Mouse (Mus musculus): ENCODE measurements around the gene Rsbn1. TPM values are rescaled to one million over a fixed set of nuclear protein-coding genes. Genes with fewer than 3 reads are reported as not detected.
A peak's percentile ranks its signal among the peaks of the same experiment; 100 is the strongest.

Gene Rsbn1
- polyA plus RNA-seq, 1 experiment from 2014 or later, result 24.0 TPM

DNA sequence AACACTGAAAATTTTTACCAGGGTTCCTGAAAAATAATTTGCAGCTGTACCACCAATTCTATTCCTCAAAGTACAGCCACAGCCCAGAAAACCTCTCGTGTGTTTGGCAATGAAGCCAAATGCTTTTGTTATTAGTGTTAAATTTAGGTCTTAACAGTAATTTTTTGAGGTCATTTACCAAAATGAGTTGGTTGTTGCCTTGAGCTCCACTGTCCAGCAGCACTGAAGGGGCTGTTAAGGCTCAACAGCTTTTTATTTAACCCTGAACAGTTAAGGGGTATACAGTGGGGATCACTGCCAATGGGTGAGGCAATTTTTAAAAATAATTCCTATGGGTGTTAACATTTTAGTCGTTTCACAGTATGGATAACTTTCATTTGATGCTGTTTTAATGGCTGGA, 53.3 kb downstream of the Rsbn1 start:
- H3K27me3 ChIP-seq (replicated peaks), result no peaks in the 10 kb centered on the region
- H3K4me2 ChIP-seq (replicated peaks), result peak overlapping the region; percentile 82
- H3K9me3 ChIP-seq, result no peaks in the 10 kb centered on the region
- H3K27ac ChIP-seq, result peak overlapping the region; percentile 98; the same call in 1 of the 2 replicates
- H3K4me1 ChIP-seq, result peaks cover 12% of the 10 kb centered on the region
- H3K36me3 ChIP-seq, result peaks cover 14% of the 10 kb centered on the region
- H3K9ac ChIP-seq, result peak overlapping the region; percentile 92
- no peak for ATAC-seq (ENCODE audit: low FRiP score, low read depth)
- 29% methylated on average over 2 of the region's 2 CpGs for WGBS
- peak overlapping the region; percentile 82 for H3K4me3 ChIP-seq

DNA sequence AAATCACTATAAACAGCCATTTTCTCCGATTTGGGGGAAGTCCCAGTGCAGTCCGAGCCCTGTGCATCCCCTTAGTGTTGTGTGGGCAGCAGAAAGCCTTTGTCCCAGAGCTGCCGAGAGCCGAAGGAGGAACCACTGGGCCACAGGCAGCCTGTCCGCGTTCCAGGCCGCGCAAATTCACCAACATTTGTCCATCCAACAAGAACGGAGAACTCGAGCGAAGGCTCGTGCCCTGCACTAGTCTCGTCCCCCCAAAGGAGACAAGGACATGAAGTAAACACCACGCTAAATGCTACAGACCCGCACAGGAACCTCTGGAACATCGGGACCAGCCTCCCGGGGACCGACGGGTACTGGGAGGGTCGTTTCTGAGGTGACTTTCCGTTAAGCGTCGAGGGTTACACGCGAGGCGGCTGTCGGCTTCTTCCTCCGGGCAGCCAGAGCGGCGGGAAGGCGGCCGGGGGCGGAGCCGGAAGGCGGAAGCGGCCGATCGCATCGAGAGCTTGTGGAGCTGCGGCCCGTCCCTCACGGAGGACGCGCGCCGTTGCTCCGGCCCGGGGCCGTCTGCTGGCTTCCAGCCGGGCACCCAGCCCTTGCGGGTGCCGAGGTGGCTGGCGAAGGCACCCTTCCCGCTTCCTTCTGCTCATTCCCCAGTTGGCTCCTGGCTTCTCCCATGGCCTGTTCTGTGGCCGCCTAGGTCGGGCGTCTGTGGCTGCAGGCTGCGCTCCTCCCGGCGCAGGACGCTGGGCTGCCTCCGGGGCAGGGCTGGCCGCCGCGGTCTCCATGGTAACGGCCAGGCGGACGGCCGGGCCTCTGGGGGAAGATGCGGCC, 54.2 kb downstream of the Rsbn1 start, which contains the start of gene Phtf1:
Gene Phtf1 (plus strand): TSS at position 250 of the 831 bp plus-strand sequence.
- WGBS, result under 1% methylated on average over 70 of the region's 70 CpGs
- peak within 1 kb of the TSS; percentile 92 for H3K9ac ChIP-seq
- peaks cover 12% of the 10 kb centered on the region for H3K4me1 ChIP-seq
- H3K27ac ChIP-seq, result peak within 1 kb of the TSS; percentile 98
- peak within 1 kb of the TSS; percentile 82 for H3K4me2 ChIP-seq (replicated peaks)
- peaks cover 11% of the 10 kb centered on the region for H3K36me3 ChIP-seq
- no peaks in the 10 kb centered on the region for H3K27me3 ChIP-seq (replicated peaks)
- peak; percentile 97 for ATAC-seq (ENCODE audit: low FRiP score, low read depth)
- H3K4me3 ChIP-seq, result peak within 1 kb of the TSS; percentile 82
- no peaks in the 10 kb centered on the region for H3K9me3 ChIP-seq

DNA sequence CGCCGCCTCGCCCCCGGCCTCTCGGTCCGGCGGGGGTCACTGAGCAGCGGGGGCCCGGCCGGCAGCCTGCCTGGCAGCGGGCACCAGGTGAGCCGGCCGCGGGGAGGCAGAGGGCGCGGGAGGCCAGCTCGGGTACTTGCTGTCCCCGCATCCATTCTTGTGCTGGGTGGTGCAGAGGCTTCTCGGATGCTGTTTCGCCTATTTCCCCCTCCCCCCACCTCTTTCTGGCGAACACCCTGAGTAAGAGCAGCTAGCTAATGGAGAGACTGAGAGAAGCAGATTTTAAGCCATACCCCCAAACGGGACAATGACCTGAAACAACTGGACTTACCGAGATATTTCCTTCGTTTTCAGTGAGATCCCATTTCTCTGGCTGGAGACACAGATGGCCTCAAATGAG, 54.8 kb downstream of the Rsbn1 start:
- Histone ChIP-seq H3K36me3 (peaks cover 11% of the 10 kb centered on the region), H3K27me3 (replicated peaks) (no peaks in the 10 kb centered on the region), H3K4me2 (replicated peaks) (peak overlapping the region; percentile 82), H3K4me1 (peaks cover 12% of the 10 kb centered on the region), H3K27ac (peak overlapping the region; percentile 98), H3K4me3 (peak overlapping the region; percentile 82), H3K9me3 (no peaks in the 10 kb centered on the region), H3K9ac (peak overlapping the region; percentile 92)
- WGBS, result under 1% methylated on average over 24 of the region's 24 CpGs
- ATAC-seq (ENCODE audit: low FRiP score, low read depth), result peak; percentile 84

DNA sequence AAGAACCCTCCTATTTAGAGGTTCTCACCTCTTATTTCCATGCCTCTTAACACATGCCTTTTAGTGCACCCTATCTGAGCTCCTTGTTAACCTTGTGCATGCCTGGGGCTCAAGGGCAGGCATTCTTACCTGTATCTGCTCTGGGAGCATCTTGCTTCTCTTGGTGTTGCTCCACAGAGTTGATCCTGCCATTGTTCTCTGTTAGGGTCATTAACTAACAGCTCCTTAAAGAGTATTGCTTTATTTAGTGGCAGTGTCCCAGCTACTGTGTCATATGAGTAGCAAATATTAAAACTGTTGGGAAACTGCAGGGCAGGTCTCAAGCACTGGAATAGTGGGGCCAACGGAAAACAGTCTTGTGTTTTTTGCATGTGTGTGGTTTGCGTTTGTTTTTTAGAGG, 57.2 kb downstream of the Rsbn1 start:
- ATAC-seq (ENCODE audit: low FRiP score, low read depth), result no peak
- peaks cover 11% of the 10 kb centered on the region for H3K36me3 ChIP-seq
- peaks cover 12% of the 10 kb centered on the region for H3K4me1 ChIP-seq
- no peaks in the 10 kb centered on the region for H3K27me3 ChIP-seq (replicated peaks)
- H3K4me2 ChIP-seq (replicated peaks), result no peak overlapping the region
- no peak overlapping the region for H3K27ac ChIP-seq
- no peak overlapping the region for H3K4me3 ChIP-seq
- H3K9me3 ChIP-seq, result no peaks in the 10 kb centered on the region
- H3K9ac ChIP-seq, result no peak overlapping the region
- 97% methylated on average over 2 of the region's 2 CpGs for WGBS

DNA sequence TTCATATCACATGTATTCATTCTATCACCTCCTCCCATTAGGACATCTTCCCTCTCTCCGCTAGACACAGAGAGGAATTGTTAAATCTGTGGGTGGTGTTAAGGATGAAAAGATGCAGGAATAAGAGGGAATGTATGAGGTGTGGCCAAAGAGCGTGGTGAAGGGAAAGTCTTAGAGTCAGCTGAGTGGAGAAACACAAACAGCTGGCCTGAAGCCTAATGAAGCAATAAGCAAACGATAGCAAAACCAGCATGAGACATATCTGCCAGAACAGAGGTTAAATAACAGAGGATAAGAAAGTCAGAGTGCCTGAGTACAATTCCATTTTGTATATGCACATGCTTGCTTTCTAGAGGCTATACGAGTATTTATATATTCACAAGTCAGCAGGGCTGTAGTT, 70.6 kb downstream of the Rsbn1 start:
- WGBS, result 82% methylated on average over 4 of the region's 4 CpGs
- peaks cover 47% of the 10 kb centered on the region for H3K36me3 ChIP-seq

DNA sequence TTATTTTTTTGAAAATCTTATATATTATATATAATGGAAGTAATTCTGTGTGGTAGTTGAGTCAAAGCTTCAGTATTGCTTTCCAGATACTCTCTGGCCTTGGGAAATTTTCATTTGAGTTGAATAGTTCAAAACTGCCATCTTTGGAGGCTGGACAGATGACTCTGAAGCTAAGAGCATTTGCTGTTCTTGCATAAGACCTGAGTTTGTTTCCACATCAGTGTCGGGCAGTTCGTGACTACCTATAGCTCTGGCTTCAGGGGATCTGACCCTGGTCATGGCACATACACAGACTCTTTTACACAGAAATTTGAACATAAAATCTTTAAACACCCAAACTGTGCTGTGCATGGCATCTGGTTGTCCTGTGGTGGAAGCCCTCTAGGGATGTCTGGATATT, 71.3 kb downstream of the Rsbn1 start:
- 96% methylated on average over 2 of the region's 2 CpGs for WGBS
- no peak for ATAC-seq (ENCODE audit: low FRiP score, low read depth)
- H3K9ac ChIP-seq, result no peak overlapping the region
- no peaks in the 10 kb centered on the region for H3K4me1 ChIP-seq
- H3K9me3 ChIP-seq, result no peaks in the 10 kb centered on the region
- H3K4me3 ChIP-seq, result no peak overlapping the region
- no peaks in the 10 kb centered on the region for H3K27me3 ChIP-seq (replicated peaks)
- no peak overlapping the region for H3K4me2 ChIP-seq (replicated peaks)
- H3K36me3 ChIP-seq, result peaks cover 52% of the 10 kb centered on the region
- no peak overlapping the region for H3K27ac ChIP-seq

More for the DNA sequence above, 70.6 kb downstream of the Rsbn1 start:
- Histone ChIP-seq H3K4me3 (no peak overlapping the region), H3K4me1 (no peaks in the 10 kb centered on the region), H3K4me2 (replicated peaks) (no peak overlapping the region), H3K27ac (no peak overlapping the region), H3K9ac (no peak overlapping the region), H3K27me3 (replicated peaks) (no peaks in the 10 kb centered on the region), H3K9me3 (no peaks in the 10 kb centered on the region)
- no peak for ATAC-seq (ENCODE audit: low FRiP score, low read depth)

DNA sequence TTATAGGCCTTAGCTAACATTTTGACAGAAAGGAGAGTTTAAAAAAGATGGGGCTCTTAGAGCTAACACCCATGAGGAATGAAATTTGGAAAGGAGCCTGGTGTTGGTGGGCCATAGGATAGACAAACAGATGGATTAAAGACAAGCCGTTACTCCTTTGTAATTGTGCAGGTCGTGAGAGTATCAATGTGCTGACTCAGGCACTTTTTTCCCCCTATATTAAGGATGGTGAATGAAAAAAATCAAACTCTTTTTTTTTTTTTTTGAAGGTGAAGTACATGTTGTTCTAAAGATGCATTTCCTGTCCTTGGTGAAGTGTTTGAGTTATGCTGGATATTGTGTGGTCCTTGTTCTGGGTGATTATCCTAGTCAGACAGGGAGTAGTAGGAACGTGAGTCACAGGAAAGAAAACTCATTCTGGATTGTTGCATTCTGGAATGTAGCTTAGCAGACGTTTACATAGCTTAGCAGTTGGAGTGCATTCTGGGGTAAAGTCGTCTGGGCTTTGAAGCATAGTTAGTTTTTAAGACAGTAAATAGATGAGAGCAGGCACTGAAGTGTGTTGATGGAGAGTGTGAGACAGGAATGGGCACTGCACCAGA, 74.0 kb downstream of the Rsbn1 start:
- Histone ChIP-seq H3K27ac (no peak overlapping the region), H3K36me3 (peaks cover 60% of the 10 kb centered on the region), H3K4me2 (replicated peaks) (no peak overlapping the region), H3K4me1 (no peaks in the 10 kb centered on the region), H3K9me3 (no peaks in the 10 kb centered on the region), H3K9ac (no peak overlapping the region), H3K4me3 (no peak overlapping the region), H3K27me3 (replicated peaks) (no peaks in the 10 kb centered on the region)
- ATAC-seq (ENCODE audit: low FRiP score, low read depth), result no peak
- 75% methylated on average over 5 of the region's 5 CpGs for WGBS

DNA sequence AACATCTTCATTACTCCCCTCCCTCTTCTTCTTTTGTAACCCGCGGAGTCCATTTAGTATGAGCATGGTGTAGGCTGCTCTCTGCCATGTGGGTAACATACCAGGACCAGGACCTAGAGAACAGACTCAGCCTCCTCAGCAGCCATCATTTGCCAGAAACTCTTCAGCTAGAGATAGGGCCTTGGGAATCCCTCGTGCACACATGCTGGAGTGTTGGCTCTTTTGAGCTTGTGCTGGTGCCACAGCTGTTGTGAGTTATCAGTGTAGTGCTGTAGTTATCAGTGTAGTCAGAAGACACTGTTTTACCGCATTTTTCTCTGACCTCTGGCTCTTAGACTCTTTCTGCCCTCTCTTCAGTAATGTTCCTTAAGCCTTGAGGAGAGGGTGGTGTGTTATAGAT, 75.4 kb downstream of the Rsbn1 start:
- Histone ChIP-seq H3K4me2 (replicated peaks) (no peak overlapping the region), H3K36me3 (peaks cover 59% of the 10 kb centered on the region), H3K9me3 (no peaks in the 10 kb centered on the region), H3K27me3 (replicated peaks) (no peaks in the 10 kb centered on the region), H3K4me1 (no peaks in the 10 kb centered on the region), H3K4me3 (no peak overlapping the region), H3K27ac (no peak overlapping the region), H3K9ac (no peak overlapping the region)
- 95% methylated on average over 4 of the region's 4 CpGs for WGBS
- no peak for ATAC-seq (ENCODE audit: low FRiP score, low read depth)

DNA sequence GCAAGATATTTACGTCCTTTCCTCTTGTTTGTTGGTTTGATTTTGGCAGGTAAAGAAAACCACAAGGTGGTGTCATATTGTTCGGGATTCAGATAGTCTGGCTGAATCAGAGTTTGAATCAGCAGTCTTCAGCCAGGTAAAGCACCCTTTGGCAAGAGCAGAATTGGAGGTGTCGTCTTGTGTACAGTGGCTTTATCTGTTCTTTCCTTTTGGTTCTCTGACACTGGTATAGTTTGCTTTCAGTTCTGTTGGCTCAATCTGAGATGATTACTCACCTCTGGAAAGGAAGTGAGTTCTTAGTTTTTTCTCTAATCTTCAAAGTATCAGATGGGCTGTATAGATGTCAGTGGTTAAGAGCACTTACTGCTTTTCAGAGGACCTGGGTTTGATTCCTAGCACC, 77.4 kb downstream of the Rsbn1 start:
- 92% methylated on average over 3 of the region's 3 CpGs for WGBS
- no peaks in the 10 kb centered on the region for H3K9me3 ChIP-seq
- H3K4me2 ChIP-seq (replicated peaks), result no peak overlapping the region
- no peak overlapping the region for H3K4me3 ChIP-seq
- peaks cover 61% of the 10 kb centered on the region for H3K36me3 ChIP-seq
- no peaks in the 10 kb centered on the region for H3K4me1 ChIP-seq
- no peak overlapping the region for H3K27ac ChIP-seq
- H3K27me3 ChIP-seq (replicated peaks), result no peaks in the 10 kb centered on the region
- no peak overlapping the region for H3K9ac ChIP-seq
- no peak for ATAC-seq (ENCODE audit: low FRiP score, low read depth)

DNA sequence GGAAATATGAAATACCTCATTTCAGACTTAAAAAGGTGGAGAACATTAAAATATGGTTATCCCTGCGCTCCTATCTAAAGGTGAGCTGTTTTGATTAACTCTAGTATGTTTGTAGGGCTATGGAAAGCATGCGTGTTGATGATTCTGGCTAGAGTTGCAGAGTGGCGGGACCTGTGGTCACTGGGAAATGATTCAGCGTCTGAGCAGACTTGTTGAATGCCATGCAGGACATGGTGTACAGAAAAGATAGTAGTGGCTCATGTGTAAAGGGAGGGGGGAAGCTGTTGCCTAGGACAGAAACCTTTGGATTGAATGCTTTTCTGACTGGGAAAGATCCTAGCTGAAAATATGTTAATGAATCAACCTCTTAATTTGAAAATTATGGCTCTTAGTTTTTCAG, 84.8 kb downstream of the Rsbn1 start:
- no peaks in the 10 kb centered on the region for H3K9me3 ChIP-seq
- no peak overlapping the region for H3K4me2 ChIP-seq (replicated peaks)
- H3K4me3 ChIP-seq, result no peak overlapping the region
- WGBS, result 95% methylated on average over 4 of the region's 4 CpGs
- ATAC-seq (ENCODE audit: low FRiP score, low read depth), result no peak
- no peak overlapping the region for H3K9ac ChIP-seq
- H3K36me3 ChIP-seq, result peaks cover 61% of the 10 kb centered on the region
- no peaks in the 10 kb centered on the region for H3K4me1 ChIP-seq
- H3K27ac ChIP-seq, result no peak overlapping the region
- H3K27me3 ChIP-seq (replicated peaks), result no peaks in the 10 kb centered on the region

DNA sequence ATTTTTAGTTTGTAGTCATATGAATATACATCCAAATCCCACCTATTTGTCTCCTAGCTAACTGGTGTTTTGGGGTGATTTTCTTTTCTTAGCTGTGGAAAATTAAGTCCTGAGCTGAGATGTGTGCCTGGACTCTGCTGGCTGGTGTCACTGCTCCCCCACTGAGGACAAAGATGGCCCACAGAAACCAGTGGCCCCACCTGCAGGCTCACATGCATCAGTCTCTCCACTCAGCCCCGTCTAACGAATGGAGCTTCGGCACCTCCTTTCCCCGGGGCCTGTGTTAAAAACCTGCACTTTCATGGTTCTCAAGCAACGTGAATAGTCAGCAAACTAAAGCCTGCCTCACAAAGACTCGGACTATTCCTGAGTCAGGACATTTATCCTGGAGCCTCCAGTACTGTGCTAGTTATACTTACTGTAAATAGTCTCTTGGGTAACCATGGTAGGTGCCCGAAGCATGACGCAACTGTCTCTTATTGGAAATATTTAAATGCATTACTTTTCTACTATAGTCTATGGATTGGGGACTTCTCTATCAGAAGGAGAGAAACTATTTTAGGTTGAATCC, 93.1 kb downstream of the Rsbn1 start:
- Histone ChIP-seq H3K27me3 (replicated peaks) (no peaks in the 10 kb centered on the region), H3K27ac (no peak overlapping the region), H3K4me1 (no peaks in the 10 kb centered on the region), H3K9me3 (no peaks in the 10 kb centered on the region), H3K4me2 (replicated peaks) (no peak overlapping the region), H3K36me3 (peaks cover 48% of the 10 kb centered on the region), H3K4me3 (no peak overlapping the region), H3K9ac (no peak overlapping the region)
- WGBS, result 90% methylated on average over 8 of the region's 8 CpGs
- ATAC-seq (ENCODE audit: low FRiP score, low read depth), result no peak

DNA sequence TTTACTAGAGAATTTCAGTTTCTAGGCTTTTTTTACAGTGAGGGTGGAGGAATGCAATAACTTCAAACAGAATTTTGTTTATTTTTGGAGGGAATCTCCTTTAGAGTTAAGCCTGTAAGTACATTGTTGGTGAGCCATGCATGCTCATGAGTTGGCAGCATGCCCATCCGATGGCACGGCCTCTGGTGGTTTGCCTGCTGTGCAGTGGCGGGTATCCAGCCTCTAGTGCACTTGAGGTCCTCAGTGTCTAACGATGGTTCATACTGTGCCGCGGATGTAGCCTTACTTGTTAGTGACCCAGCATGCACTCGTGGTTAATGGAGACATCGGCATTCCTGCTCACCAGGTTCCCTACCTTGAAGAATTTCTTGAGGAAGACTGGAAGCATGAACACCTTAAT, 93.6 kb downstream of the Rsbn1 start:
- no peak for ATAC-seq (ENCODE audit: low FRiP score, low read depth)
- H3K36me3 ChIP-seq, result peaks cover 48% of the 10 kb centered on the region

More for the DNA sequence above, 93.6 kb downstream of the Rsbn1 start:
- no peak overlapping the region for H3K4me2 ChIP-seq (replicated peaks)
- no peaks in the 10 kb centered on the region for H3K4me1 ChIP-seq
- H3K4me3 ChIP-seq, result no peak overlapping the region
- no peaks in the 10 kb centered on the region for H3K27me3 ChIP-seq (replicated peaks)
- no peak overlapping the region for H3K27ac ChIP-seq
- H3K9ac ChIP-seq, result no peak overlapping the region
- H3K9me3 ChIP-seq, result no peaks in the 10 kb centered on the region
- WGBS, result 79% methylated on average over 8 of the region's 8 CpGs
